Mouse (Mus musculus) olfactory bulb, adult 2 months (tissue): ENCODE measurements around the gene Atg4b.

Source experiments
- CTCF ChIP-seq: fragments of 200-500 bp; IDR thresholded peaks from 2 replicates; pipeline ENCODE4 v1.5.1; 2012; ENCODE audit warnings: low read depth, mild to moderate bottlenecking, low read length, moderate library complexity; ENCODE audit not compliant: insufficient read depth
- POLR2A ChIP-seq: fragments of 200-500 bp; IDR thresholded peaks from 2 replicates; pipeline ENCODE4 v1.6.1; 2012; ENCODE audit warnings: mild to moderate bottlenecking, low read depth, low read length, moderate library complexity; ENCODE audit not compliant: insufficient read depth

DNA sequence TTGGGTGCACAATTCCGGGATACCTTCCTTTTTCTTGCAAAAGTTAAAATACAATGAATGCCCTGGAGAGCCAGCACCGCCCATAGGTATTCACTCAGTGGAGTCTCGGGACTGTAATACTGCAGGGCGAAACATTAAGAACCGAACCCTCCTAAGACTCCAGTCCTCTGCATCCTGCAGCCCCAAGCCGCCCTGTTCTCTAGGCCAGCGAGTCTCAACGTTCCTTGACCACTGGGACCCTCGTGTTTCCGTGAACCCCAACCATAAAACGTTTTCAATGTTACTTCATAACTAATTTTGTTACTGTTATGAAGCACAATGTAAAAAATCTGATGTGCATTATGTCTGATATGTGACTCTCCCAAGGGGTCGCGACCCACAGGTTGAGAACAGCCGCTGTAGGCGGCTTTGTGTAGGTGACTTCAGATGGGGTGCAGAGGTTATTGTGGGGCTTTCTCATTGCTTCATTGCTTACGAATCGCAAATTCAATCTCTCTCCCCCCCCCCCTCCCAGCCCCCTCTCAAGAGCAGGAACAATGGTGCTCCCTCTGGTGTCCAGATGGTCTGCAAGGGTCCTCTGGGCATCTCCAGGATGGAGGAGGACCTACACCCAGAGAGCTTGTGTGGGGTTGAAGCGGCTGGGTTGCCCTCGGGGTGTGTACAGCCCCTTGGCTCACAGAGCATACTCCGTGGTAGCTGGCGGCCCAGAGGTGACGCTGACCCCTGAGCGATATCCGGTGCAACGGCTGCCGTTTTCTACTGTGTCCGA is 74.7 kb downstream of the Atg4b start:
- TF ChIP-seq CTCF (no peak), POLR2A (no peak)
